Mouse (Mus musculus) c-Kit-positive CD71-negative TER-119-negative erythroid progenitor cells, embryonic 14.5 days (primary cell): ENCODE measurements around the gene Ptprn2.
A peak's percentile ranks its signal among the peaks of the same experiment; 100 is the strongest.

ENCODE experiments used
- DNase-seq: peaks from one replicate; pipeline ENCODE4 v3.0.0-alpha.2; 2013; ENCODE audit warnings: low read depth

Gene Ptprn2

DNA sequence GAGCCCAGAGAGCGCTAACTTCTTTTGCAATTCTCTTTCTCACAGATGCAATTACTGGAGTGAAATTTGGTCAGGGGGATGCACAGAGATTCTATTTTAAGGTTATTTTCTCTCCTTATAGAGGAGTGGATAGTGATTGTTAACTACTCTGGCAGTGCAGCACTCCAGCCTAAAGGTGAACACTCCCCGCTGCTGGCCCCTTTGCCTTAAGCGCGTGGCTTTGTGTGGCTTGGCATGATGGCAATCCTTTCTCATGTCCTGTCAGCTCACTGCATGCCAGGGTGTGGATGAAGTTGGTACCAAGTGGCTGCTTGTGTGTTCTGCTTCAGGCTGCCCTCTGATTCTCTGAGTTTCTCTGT lies 156.7 kb downstream of the Ptprn2 start:
- DNase-seq = no peak

DNA sequence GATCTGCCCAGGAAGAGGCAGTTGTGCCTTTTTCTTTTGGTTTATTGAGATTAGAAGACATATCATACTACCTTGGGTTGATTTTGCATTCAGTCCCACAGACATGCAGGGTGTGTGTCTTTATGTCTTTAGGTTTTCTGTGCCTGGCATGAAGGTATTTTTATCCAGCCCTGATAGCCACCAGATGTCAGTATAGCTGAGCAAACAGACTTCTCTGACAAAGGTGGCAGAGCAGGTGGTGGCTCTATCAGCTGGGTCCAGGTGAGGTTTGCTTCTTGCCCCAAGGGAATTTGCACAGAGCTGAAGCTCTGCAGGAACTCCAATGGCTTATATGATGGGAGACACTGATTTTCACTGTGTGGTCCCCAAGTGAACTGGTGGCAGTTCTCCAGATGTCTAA lies 161.3 kb downstream of the Ptprn2 start:
- no peak for DNase-seq

DNA sequence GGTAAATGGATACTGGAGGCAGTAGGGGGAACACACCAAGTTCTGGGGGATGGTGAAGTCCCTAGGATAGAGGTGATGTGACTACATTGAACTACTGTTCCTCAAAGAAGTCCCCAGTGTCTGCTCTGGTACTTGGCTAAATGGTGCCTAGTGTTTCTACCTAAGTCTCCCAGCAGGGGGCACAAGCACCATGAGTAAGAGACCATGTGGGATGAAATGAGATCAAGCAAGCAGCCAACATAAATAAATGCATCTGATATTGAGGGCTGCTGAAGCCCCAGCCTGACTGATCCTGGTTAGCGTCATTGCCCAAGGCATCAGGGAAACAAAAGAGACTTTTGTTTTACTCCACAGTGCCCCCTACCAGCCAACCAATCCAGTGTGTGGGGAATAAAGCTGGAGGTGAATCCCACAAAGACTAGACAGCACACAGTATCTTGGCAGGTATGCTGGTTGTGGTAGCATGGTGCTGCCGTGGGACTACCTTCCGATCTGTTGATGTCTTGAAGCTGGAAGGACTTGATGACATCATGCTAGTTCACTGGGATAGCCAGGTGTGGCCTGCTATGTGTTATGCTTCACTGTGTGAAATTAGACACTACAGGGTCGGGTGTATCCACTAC lies 163.2 kb downstream of the Ptprn2 start:
- DNase-seq = peak; percentile 2

DNA sequence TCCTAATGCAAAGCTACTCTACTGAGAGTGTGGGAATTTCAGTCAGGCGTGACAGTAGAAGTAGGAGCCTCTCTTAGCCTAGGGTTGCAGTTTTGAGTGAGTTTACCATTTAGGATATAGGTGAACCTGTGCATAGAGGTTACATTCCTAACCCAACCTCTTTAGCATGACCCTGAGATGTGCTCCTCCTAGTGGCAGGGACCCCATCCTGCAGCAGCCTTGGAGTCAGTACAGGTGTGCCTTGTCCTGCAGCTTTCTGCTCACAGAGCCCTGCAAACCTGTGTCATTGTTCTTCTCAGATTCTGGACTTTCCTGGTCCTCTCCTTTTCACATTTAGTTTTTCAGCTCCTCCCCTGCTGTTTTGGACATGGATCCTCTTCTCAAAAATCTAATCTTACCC lies 168.2 kb downstream of the Ptprn2 start:
- no peak for DNase-seq

DNA sequence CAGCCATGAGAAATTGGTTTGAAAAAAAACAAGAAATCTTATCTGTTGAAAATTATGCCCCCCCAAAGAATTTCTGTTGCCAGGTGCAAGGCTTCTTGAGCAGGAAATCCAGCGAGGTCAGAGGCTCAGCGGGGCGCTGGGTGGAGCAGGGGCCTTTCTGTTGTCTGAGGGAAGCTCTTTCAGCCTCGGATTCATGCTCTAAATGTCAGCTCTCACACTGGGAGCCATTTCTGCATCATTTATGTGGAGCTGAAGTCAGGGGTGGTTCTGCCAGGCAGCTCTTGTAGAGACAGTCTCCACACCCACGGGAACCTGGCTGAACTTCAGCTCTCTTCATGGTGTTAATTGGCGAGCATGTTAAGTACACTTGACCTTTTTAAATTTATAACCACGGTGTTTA lies 174.6 kb downstream of the Ptprn2 start:
- DNase-seq = no peak

DNA sequence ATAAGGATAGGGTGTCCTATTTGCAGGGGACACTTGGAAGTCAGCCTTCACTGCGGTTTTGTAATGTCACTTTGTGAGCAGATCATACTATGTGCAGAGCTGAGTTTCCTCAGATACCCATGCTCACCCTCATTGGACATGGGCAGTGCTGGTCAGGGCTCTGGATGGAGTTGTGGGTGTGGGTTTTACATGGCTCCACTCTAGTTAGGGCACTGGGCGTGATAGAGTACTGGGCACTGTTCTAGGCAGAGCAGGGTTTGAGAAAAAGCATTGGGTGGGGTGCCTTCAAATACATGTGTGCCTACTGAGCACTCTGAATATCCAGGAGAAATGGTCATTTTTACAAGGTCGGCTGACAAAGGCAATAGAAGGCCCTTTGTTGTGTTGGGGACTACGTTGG lies 175.5 kb downstream of the Ptprn2 start:
- DNase-seq = no peak

DNA sequence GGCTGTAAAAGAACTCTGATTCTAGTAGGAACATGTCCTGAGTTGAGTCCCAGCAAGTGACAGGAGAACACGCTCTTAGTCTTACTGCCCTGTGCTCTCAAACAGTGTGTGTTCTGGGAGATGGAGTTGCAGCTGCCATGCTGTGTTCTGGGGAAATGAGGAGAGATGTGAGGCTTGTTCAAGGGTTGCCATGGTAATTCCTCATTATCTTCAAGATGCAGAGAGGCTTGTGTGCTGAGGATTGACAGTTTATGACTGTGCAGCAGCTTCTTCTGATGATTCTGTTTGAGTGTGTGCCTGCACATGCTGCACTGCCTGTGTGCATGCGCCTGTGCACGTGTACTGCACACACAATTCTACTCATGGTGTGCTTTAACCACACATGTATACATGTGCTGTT lies 192.2 kb downstream of the Ptprn2 start:
- DNase-seq = no peak

DNA sequence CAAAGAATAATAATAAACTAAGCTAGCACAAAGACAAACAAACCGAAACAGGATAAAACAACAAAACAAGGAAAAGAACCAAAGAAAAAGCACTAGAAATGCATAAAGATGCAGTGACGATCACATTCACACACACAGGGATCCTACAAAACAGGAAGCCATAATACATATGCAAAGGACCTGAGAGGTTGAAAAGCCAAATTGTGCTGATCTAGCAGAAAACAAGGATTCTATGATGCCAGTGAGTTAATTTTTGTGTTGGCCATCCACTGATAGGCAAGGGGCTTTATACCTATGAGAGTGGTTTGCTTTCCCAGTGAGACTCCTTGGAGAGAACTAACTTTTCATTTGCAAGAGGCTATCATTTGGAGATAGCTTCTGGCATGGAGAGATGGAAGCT lies 204.3 kb downstream of the Ptprn2 start:
- DNase-seq = no peak

DNA sequence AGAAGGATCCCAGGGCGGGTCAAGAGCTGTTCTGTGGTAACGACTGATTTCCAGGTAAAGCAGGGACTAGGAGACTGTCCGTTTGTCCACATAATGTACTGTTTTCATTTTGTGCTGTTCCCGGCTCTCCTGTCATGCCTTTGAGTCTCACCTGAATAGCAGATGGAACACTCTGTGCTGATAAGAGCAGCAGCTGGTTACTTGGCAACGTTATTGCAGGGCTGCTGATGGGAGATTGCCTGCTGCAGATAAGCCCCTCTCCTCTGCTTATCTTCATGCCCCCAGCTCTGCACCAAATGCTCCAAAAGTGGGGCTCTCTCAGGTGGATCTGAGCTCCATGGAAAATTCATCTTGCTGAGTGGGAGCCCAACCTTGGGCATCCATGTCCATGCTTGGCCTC lies 224.0 kb downstream of the Ptprn2 start:
- no peak for DNase-seq

DNA sequence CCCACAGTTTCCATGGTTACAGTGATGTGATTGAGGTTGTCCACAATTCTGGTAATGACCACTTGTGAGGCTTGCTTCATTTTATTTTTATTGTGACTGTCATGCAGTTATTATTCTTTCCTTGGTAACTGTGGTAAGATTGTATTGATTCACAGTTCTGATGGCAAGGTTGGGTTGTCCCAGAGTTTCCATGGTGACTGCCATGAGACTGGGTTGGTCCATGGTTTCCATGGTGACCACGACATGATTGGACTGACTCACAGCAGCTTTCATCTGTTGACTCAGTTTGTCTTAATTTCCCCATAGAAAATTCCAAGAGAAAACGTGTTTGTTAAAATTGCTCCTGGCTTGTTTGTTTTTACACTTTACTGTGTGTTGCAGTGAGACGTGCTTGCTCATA lies 225.2 kb downstream of the Ptprn2 start:
- DNase-seq = no peak

DNA sequence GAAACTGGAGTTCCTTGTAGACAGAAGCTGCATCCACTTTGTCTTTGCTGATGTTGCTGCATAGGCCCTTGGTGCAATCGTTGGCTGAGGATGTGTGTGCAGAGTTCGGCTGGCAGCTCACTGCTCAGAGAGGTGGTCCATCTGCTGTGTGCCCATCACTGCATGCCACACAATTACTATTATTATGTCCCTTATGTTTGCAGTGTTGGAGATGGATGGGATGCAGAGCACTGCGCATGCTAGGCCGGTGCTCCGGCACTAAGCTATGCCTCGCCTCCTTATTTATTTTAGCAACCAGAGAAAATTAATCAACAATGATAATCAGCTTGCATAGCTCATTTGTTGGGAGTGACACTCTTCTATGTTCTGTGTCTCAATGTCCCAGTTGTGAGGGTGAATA lies 225.6 kb downstream of the Ptprn2 start:
- no peak for DNase-seq

DNA sequence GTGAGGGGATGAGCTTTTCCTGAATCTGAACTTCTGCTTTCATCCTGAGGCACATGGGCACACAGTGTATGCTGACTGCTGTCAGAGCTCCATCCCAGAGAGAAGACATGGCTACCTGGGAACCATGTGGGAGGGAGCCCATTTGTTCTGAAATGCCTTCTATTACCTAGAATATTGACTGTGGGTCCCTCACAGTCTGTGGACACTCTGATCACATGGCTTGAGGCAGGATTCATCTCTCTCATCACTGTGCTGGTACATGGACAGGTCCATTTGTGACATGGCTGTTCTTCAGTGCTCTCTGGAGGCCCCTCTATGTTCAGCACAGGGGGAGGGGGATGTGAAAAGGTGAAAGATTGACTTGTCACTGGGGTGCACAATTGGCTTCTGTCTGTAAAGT lies 227.6 kb downstream of the Ptprn2 start:
- no peak for DNase-seq

DNA sequence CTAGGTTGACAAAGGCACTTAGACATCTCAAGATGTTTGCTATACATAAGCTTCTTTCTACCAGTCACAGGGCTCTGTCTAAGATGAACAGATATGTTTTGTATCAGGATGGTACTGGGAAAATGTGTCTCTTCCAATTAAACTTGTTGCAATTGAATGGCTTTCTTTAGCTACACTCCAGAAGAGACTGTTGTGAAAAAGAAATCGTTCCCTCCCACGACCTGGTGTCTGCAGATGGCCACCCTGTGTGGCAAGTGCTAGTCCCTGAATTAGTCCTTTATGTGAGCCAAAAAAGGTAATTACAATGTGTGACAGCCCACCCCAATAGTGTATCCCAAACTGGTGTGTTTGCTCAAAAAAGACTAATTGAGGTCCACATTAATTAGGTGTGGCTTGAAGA lies 235.5 kb downstream of the Ptprn2 start:
- no peak for DNase-seq

DNA sequence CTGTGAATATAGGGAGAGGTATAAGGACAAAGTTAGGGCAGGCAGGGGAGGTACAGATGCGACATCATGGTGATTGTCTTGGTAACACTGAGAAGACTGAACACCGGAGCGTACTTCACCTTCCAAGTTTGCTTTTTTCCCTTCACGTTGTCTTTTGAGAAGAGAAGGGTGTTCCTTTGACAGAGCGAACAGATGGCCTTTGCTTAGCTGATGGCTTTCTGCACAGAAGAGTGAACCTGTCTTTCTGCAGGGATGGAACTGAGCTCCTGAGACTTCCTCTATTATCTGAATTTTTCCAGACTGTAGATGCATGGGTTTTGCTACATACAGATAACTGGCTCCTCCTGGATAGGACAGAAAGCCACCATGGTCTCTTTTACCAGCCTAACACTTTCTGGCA lies 254.6 kb downstream of the Ptprn2 start:
- DNase-seq = no peak

DNA sequence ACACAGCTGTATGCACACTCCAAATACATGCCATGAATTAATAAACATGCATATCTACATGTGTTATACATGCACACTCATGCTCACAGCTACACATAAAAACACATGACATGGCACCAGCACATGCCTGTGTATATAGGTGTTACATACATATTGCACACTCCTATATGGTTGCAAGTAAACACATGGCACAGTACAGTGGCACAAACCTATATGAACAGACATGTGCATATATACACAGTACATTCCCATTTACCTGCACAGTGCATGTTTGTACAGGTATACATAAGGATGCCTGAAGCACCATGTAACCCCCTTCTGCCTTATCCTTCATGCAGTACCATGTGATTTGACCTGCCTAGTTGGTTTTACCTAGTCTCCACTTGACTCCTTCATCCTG lies 255.8 kb downstream of the Ptprn2 start:
- DNase-seq = no peak

DNA sequence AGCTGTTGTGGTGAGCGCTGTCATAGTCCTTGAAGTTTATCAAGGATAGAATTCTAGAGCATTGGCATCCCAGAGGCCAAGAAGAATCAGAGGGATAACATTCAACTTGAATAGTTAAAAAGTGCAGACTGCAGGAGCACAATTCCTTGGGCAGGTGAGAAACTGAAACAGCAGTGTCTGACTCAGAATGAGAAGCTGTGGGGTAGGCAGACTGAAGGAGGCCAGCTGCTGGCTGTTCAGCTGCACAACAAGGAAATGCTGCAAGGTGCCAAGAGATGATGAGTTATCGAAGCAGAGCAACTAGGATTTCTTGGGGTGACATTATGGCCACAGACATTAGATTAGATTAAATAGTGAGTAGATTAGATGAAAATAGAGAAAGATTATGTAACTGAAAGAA lies 260.9 kb downstream of the Ptprn2 start:
- DNase-seq = no peak

DNA sequence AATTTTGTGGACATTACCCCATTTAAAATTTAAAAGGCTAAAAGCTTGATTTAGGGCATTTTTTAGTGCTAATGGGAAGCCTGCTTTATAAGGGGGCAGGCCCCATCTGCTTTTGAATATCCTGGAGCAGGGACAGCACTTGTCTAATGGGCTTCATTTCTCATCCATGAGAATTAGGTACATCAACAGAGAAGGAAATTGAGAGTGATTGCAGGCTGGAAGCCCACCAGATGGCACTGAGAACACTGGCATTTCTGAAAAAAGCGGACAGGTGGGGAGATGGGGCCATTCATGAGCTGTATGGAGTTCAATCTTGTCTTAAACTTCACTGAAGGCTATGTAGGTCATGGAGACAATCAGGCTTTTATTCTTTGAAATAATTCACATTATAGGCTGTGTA lies 267.3 kb downstream of the Ptprn2 start:
- no peak for DNase-seq

DNA sequence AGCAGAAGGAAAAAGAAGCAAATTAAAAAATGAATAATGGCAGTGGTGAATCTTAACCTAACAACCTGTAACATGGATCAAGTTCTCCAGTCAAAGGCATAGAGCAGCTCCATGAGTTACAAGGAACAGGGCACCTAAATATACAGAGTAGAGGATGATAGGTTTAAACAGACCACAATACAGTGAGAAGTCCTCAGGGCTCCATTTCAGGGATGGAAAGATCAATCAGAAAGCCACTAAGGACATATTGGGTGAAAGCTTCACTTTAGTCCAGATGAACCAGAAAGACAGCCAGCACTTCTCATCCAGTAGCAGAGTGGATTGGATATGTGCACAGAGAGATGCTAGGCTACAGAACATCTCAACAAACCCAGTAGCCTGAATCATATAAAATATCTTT lies 278.4 kb downstream of the Ptprn2 start:
- no peak for DNase-seq

DNA sequence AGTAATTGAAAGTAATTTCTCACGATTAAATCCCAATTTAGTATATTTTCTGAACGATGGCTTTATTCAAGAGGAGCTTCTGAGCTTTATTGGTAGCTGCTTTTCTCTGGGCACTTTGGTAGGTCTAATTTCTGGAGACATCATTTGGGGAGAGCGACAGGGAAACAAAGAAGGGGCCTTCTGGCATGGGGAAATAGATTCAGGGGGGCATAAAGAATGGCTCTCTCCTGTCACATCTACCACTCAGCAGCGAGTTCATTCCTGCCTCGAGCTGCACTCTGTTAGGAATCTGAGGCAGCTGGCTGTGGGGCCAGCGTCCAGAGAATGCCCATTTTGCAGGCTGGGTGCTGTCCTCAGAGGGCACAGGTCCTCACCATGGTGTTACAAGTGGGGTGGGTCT lies 285.4 kb downstream of the Ptprn2 start:
- no peak for DNase-seq

DNA sequence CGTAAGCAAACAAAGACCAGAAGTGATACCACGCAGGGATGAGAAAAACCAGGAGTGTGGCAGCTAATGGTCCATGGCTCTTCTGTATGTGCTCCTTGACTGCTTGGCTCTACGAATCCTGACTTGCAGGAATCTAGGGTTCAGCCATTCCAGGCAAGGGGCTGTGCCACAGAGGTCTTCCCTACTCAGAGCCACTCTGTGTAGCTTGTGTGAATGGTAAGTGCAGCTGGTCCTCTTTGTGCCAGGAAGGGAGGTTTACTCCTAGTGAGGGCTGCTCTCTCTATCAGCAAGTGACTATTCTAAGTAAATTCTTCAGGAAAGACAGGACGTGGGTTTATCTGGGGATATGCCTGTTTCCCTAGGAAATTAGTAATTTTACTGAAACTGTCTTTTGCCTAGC lies 286.0 kb downstream of the Ptprn2 start:
- DNase-seq = no peak

DNA sequence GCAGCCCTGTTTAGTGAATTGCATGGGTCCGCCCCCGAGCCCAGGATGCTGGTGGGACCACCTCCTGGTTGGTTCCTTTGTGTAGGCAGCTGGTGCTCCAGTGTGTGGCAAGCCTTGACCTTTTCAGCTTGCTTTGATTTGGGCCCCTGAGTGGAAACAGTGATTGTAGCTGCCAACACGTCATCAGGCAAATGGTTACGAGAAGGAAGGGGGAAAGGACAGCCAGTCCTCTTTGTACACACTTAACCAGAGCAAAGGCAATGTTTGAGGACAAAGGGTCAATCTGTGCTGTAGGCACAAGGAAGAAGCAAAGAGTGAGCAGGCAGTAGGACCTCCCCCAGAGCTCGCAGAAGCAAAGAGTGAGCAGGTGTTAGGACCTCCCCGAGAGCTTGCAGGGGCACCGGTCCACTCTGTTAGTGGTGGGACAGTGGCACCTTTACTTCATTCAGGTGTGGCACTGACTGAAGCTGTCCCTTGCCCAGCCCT lies 286.6 kb downstream of the Ptprn2 start:
- no peak for DNase-seq

DNA sequence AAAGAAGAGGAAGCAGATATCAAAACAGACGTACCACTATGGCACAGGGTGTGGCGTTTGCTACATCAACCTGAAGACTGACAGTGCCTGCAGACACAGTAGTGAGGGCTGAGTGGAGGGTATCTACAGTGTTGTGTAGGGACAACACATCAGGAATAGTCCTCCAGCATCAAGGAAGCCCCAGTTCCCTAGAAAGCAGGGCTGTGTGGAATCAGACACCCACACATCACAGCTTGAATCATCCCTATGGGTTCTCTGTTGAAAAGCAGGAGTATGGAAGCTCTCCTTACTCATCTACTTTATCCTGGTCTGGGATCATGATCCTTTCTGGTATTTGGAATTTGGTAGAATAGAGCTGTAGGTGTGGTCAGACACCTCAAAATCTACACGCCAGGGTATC lies 287.8 kb downstream of the Ptprn2 start:
- DNase-seq = no peak

DNA sequence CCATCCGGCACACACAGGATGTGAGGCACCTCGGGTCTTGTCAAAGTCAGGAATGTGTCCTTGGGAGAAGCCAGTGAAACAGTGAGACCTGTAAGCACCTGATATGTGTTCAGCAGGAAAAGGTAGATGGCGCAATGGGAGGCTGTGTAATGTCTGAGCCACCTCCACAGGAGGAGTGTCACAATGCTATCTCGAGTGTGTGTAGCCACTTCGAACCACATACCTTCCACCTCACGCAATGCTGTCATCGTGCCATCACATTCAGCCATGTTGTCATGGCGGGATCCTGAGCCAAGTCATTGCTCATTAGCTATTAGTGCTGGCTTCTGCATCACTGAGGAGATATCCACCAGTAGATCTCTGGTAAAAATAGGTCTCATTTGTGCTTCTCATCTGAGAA lies 290.9 kb downstream of the Ptprn2 start:
- DNase-seq = no peak

DNA sequence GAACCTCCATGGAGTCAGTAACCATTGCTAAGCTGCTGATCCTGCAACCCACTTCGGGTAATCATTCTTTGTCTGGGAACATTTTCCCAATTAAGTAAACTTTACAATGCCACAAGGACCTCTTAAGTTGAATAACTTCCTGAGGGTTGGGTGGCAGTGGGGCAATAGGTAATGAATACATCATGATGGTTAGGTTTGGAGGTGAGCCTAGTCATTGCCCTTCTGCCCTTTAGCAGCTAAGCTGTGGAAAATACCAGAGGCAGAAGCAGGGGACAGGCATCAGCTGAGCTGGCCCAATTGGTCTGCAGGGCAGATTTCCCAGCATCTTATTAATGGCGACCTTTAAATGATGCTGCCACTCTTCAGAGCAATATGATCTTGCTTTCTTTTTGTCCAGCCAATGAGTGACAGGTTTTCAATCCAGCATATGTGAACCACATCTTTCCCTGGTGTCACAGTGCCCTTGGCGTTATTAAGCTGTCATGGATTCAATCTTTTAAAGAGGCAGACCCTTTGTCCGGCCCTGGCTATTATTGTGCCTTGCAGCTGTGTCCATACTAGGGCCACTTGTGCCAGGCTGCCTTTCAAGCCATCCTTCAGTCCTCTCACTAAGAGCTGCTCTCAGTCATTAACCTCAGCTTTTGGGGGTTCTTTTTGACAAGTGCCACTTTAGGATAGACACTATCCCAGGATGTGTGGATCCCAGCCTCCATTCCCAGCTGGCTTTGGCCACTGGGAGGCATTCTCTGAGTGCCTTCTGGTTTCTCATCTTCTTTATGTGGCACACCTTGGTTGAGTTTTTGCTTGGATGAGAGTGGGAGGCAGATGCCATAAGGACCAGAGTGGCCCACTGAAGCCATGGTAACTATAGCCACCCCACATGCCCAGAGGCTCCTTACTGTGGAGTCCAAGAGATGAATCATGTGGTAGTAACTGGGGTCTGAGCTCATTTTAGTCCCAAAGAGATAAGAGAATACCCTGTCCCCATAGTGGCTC lies 292.9 kb downstream of the Ptprn2 start:
- DNase-seq = no peak
